Mouse (Mus musculus) MEL (cell line): ENCODE data around the gene Cc2d1a.

Source experiments
- CHD2 ChIP-seq: IDR thresholded peaks from 2 replicates; pipeline ENCODE4 v1.6.1; 2011; ENCODE audit warnings: low read length, improper control_type of control experiment
- CTCF ChIP-seq, 3 experiments: IDR thresholded peaks in 2 of 3; conservative IDR thresholded peaks in 1 of 3; 2 replicates each; pipeline ENCODE4 v1.5.1; 2011 to 2012; ENCODE audit warnings: low read length in 3 of 3, low read depth in 2 of 3, mild to moderate bottlenecking in 2 of 3, improper control_type of control experiment in 1 of 3, inconsistent platforms in 1 of 3, mixed read lengths in 1 of 3, moderate library complexity in 1 of 3; ENCODE audit not compliant: control insufficient read depth in 1 of 3, insufficient read depth in 1 of 3, poor library complexity in 1 of 3, severe bottlenecking in 1 of 3
- ELF1 ChIP-seq: IDR thresholded peaks from 2 replicates; pipeline ENCODE4 v1.6.1; 2014; ENCODE audit warnings: low read depth, mild to moderate bottlenecking, inconsistent platforms, low read length, improper control_type of control experiment, moderate library complexity
- EP300 ChIP-seq, 2 experiments: IDR thresholded peaks; 2 replicates each; pipeline ENCODE4 v1.6.1; 2011; ENCODE audit warnings: improper control_type of control experiment in 2 of 2, low read length in 2 of 2, low read depth in 1 of 2, mild to moderate bottlenecking in 1 of 2
- HCFC1 ChIP-seq: IDR thresholded peaks from 2 replicates; pipeline ENCODE4 v1.6.1; 2012; ENCODE audit warnings: low read depth, mild to moderate bottlenecking, inconsistent platforms, low read length, improper control_type of control experiment, moderate library complexity
- MAX ChIP-seq: IDR thresholded peaks from 2 replicates; pipeline ENCODE4 v1.6.1; 2011; ENCODE audit warnings: low read length, improper control_type of control experiment
- POLR2A ChIP-seq, 2 experiments: IDR thresholded peaks; 2 replicates each; pipeline ENCODE4 v1.6.1; 2011 to 2012; ENCODE audit warnings: low read length in 2 of 2, mild to moderate bottlenecking in 2 of 2, control low read depth in 1 of 2, improper control_type of control experiment in 1 of 2, low read depth in 1 of 2, moderate library complexity in 1 of 2; ENCODE audit not compliant: control insufficient read depth in 1 of 2, insufficient read depth in 1 of 2, poor library complexity in 1 of 2
- POLR2AphosphoS2 ChIP-seq: IDR thresholded peaks from 2 replicates; pipeline ENCODE4 v1.6.1; 2011; ENCODE audit warnings: low read length, improper control_type of control experiment
- SMC3 ChIP-seq: IDR thresholded peaks from 2 replicates; pipeline ENCODE4 v1.6.1; 2011; ENCODE audit warnings: low read depth, low read length, improper control_type of control experiment
- TBP ChIP-seq: IDR thresholded peaks from 2 replicates; pipeline ENCODE4 v1.8.0; 2011; ENCODE audit warnings: low read depth, low read length, improper control_type of control experiment
- ZC3H11A ChIP-seq: IDR thresholded peaks from 2 replicates; pipeline ENCODE4 v1.6.1; 2012; ENCODE audit warnings: low read depth, mild to moderate bottlenecking, inconsistent platforms, low read length, improper control_type of control experiment
- ZNF384 ChIP-seq: IDR thresholded peaks from 2 replicates; pipeline ENCODE4 v1.6.1; 2012; ENCODE audit warnings: low read depth, mild to moderate bottlenecking, inconsistent platforms, low read length, improper control_type of control experiment

DNA sequence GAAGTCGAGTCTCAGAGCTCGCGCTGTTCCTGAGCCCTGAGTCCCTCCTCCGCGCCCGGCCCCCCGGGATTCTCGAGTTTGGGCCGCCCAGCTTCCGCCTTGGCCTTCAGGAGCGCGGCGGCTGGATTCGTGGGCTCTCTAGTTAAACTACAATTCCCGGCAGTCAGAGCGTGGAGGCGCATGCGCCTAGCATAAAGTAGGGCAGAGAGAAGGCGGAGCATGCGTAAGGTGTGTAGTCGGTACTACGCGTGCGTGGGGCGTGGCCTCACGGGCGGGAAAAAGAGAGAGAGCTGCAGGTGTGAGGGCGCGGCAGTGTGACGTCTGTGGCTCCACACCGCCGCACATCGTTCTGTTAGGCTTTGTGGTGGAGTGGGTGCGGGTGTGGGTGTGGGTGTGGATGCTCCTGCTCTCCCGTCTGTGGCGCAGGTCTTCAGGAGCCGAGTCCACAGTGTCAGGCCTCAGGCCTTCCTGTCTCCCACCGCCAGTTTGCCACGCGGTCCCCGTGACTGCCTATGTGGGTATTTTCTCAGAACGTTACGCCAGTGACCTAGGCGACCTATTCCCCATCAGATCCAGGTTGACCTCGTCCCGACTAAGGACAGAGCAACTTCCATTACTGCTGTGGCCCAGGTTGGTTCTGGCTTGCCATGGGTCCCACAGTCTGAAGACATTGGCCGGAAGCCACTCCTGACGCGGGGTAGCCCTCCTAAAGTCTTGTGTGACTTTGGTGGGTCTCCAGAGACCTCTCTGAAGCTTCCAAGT is at the start of gene Cc2d1a, which contains the start of gene 4930432K21Rik:
- TF ChIP-seq TBP (0 out of 2 replicates have a peak, but pooled peaks have one; percentile 38), CTCF (IDR thresholded peaks at IDR 0.05 in 2 of 3, conservative IDR thresholded peaks at IDR 0.05 in 1 of 3; ENCODE audit: control insufficient read depth in 1 of 3, insufficient read depth in 1 of 3, low read depth in 2 of 3, low read length in 3 of 3, poor library complexity in 1 of 3, severe bottlenecking in 1 of 3) (no peak), EP300 (IDR thresholded peaks at IDR 0.05; ENCODE audit: low read depth in 1 of 2, low read length in 2 of 2) (no peak), HCFC1 (peak; percentile 99), ZC3H11A (no peak), POLR2A (IDR thresholded peaks at IDR 0.05; ENCODE audit: control insufficient read depth in 1 of 2, insufficient read depth in 1 of 2, low read depth in 1 of 2, low read length in 2 of 2, poor library complexity in 1 of 2) (peak in 1 of 2 experiments; percentile 62; a peak in 2 of 4 replicates), CHD2 (no peak), POLR2AphosphoS2 (no peak), MAX (peak; percentile 99), ELF1 (peak; percentile 90), ZNF384 (no peak), SMC3 (no peak)
